Mouse (Mus musculus) urinary bladder, postnatal 4 days (tissue): ENCODE results near the gene Arntl.

Experiments used
- DNase-seq, 2 experiments: peaks; one replicate each; pipeline ENCODE4 v3.0.0; 2021 to 2022; ENCODE audit warnings: low spot score in 2 of 2

Arntl gene

DNA sequence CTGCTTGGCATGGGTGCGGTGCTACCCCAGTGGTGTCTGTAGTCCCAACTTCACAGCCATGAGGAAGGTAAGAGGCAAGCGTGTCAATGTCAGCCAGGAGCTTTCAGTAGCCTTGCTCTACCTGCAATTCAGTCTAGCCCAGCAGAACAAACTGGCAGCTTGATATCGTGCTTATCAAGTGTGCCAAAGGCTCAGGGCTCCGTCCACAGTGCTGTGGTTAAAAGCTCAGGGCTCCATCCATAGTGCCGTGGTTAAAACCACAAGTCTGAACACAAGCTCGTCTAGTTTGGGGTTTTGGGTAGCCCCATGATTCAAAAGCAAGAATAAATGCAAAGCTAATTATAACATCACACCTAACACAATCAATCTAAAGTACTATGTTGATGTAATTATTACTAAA is 87.3 kb downstream of the Arntl start:
- no peak for DNase-seq

DNA sequence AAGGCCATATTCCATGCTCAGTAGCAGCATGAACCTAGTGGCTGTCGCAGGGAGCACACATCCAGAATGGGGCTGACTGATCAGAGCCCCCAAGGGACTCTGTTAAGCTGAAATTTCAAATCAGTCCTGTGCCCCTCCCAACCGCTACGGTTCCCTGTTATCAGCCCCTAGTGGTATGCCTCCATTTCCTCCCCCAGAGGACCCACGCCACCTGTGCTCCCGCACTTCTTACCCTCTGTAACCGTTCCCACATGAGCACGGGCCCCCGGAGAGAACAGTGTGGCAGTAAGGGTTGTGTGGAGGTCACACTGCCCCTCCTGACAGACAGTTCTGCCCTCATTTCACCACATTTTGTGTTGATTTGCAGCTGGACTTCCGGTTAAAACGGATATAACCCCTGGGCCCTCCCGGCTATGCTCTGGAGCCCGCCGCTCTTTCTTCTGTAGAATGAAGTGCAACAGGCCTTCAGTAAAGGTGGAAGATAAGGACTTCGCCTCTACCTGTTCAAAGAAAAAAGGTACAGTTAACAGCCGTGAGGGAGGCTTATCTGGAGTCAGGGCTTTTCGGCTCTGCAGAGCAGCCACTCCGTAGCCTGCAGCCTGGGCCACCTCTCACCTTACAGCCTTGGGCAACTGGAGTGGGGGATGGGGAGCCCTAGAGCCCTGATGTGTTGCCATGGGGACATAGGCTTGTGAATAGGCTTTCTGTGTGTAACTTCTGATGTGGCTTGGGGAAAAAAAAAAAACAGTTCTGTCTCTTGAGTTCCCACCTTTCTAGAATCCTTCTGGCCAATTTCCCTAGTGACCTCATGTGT is 88.0 kb downstream of the Arntl start:
- DNase-seq = no peak

DNA sequence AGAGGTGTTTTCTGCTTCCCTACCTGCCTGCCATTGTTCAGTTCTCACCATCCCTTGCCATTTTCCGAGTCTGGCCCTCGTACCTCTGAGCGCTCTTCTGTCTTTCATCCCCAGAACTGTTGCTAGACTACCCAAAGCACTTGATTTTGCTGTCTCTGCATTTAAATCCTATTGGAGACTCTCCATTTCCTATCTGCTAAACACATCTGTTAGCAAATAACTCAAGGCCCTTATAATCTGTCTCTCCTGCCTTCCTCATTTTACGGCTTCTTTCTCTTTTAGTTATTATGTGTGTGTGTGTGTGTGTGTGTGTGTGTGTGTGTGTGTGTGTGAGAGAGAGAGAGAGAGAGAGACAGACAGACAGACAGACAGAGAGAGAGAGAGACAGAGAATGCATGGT is 90.5 kb downstream of the Arntl start:
- DNase-seq = no peak

DNA sequence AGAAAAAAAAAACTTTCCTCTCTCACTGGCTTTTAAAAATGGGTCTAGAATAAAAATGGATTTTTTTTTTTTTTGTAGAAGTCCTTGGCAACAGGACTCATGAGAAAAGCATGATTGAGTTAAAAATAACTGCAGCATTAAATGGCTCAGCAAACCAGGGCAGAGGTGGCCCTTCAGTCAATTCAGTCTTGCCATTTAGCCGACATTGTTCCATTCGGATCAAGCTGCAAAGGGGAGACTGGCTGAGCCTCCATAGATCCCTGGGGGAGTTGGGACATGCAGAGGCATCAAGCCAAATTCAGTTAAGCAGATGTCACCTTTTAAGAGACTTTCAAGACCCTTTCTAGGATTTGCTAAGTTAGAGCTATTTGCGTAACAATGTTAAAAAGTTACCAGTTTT is 102.9 kb downstream of the Arntl start:
- no peak for DNase-seq

GRCm38 (mm10) chr7:113311784-113312183 is 104.5 kb downstream of the Arntl start:
- DNase-seq = no peak

GRCm38 (mm10) chr7:113320128-113320527 is 112.9 kb downstream of the Arntl start:
- no peak for DNase-seq

DNA sequence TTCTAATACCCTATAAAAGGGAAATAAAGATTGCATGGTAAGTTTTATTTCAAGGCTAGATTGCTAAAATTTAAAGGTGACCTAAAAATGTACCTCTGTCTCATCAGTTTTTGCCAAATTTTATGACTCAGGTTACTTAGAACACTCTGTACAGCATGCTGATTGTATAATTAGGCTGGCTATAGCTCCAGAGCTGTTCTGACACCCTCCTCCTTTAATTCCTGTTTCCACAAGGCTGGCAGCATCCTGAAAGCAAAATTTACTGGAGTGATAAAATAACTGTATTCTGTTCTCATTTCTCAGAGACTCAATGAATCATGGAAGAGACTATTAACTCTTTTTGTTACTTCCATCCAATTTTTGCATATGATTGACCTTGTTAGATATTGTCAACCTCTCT is 126.8 kb downstream of the Arntl start:
- DNase-seq = no peak

GRCm38 (mm10) chr7:113335250-113335649 is 128.0 kb downstream of the Arntl start:
- no peak for DNase-seq

DNA sequence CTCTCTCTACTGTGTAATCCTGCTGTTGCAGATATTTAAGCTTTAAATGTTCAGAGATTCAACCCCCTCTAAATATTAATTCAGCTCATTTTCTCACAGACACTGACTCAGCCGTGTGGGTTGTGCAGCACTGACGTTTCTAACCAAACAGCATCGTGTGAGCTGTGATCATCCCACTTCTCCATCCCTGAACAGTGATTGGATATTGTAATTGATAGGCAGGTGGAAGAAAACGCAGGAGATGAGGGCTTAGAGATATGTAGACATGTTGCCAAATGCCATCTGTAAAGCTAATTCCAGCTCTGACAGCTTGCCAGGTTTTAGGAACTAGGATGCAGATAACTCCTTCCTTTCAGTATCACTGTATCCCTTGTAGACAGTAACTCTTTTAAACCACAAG is 140.0 kb downstream of the Arntl start:
- DNase-seq = no peak

DNA sequence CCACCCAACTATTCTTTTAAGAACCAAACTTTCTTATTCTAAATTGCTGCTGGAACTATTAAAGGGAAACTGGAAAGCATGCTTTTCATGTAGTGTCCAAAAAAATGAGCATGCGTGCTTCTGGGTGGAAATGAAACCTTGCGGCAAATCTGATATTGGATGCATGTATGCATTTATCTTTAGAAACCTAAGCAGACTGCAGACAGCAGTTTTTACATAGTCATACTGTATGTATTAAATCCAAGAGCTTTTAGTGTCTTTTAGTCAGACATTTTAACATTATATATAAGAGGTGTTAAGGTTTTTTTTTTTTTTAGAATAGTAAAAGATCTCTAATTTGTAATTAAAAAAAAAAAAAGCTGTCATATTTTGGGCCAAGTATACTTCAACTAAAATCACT is 140.4 kb downstream of the Arntl start:
- DNase-seq = no peak

GRCm38 (mm10) chr7:113349089-113349488 is 141.8 kb downstream of the Arntl start:
- no peak for DNase-seq
